Mouse (Mus musculus): ENCODE measurements around the gene Igfbp2.

- TF ChIP-seq CTCF (IDR thresholded peaks at IDR 0.05; ENCODE audit: extremely low read depth, insufficient read depth, low read length) (no peak), POLR2A (IDR thresholded peaks at IDR 0.05; ENCODE audit: extremely low read depth, insufficient read depth, low read length) (no peak)
Observed at GRCm38 (mm10) chr1:72879319-72879634, 55.0 kb downstream of the Igfbp2 start.
